Mouse (Mus musculus) hindbrain, embryonic 15.5 days (tissue): ENCODE data around the gene Kctd14. TPM values are rescaled to one million over a fixed set of nuclear protein-coding genes. Genes with fewer than 3 reads are reported as not detected.

Source experiments
- ATAC-seq: fragments of 200-750 bp; cut with Nextera tagmentation; 2 replicates; pipeline ENCODE4 v1.8.0; 2017; ENCODE audit warnings: low read depth, moderate number of reproducible peaks, moderate TSS enrichment; ENCODE audit not compliant: low FRiP score
- H3K27ac ChIP-seq: fragments of 300-500 bp; sonication (generic); replicated peaks from 2 replicates; pipeline ENCODE4 v1.5.1; 2015; ENCODE audit warnings: mild to moderate bottlenecking, inconsistent platforms
- H3K27me3 ChIP-seq: fragments of 300-500 bp; sonication (generic); 2 replicates; pipeline ENCODE4 v1.6.1; 2015; ENCODE audit warnings: control low read depth, inconsistent platforms
- H3K36me3 ChIP-seq: fragments of 300-500 bp; sonication (generic); 2 replicates; pipeline ENCODE4 v1.6.1; 2015; ENCODE audit warnings: control low read depth, inconsistent platforms
- H3K4me1 ChIP-seq: fragments of 300-500 bp; sonication (generic); replicated peaks from 2 replicates; pipeline ENCODE4 v1.6.1; 2015; ENCODE audit warnings: control low read depth, inconsistent platforms
- H3K4me2 ChIP-seq: fragments of 300-500 bp; sonication (generic); 2 replicates; pipeline ENCODE4 v1.6.1; 2015; ENCODE audit warnings: moderate library complexity, mild to moderate bottlenecking, inconsistent platforms
- H3K4me3 ChIP-seq: fragments of 300-500 bp; sonication (generic); 2 replicates; pipeline ENCODE4 v1.5.1; 2015; ENCODE audit warnings: mild to moderate bottlenecking, inconsistent platforms
- H3K9ac ChIP-seq: fragments of 300-500 bp; sonication (generic); 2 replicates; pipeline ENCODE4 v1.6.1; 2015; ENCODE audit warnings: inconsistent platforms
- H3K9me3 ChIP-seq: fragments of 300-500 bp; sonication (generic); 2 replicates; pipeline ENCODE4 v1.6.1; 2016; ENCODE audit warnings: control low read depth, inconsistent platforms
- WGBS: fragments of 180-500 bp; shearing (Covaris S2); methylation state at CpG from one replicate; pipeline ENCODE4 v1.1.7; 2015; 5-methylcytosine and 5-hydroxymethylcytosine counted together
- polyA plus RNA-seq: library from polyadenylated mRNA; unstranded; fragments of >200 nt; fragmentation: Nextera tagmentation; extraction: Ambion mirVana; gene quantifications from 2 replicates; pipeline ENCODE4 v1.2.1, GENCODE M21; 2015

The Kctd14 gene
- polyA plus RNA-seq, 1 experiment from 2014 or later, result 1.5 TPM

GRCm38 (mm10) chr7:97495052-97495451 is 43.9 kb downstream of the Kctd14 start:
- H3K4me2 ChIP-seq, result no peak overlapping the region
- no peak overlapping the region for H3K9ac ChIP-seq
- H3K9me3 ChIP-seq, result no peaks in the 10 kb centered on the region
- H3K4me3 ChIP-seq, result no peak overlapping the region
- no peak for ATAC-seq
- H3K4me1 ChIP-seq, result no peaks in the 10 kb centered on the region
- no peak overlapping the region for H3K27ac ChIP-seq
- peaks cover 37% of the 10 kb centered on the region for H3K36me3 ChIP-seq
- H3K27me3 ChIP-seq, result no peaks in the 10 kb centered on the region

- Histone ChIP-seq H3K9me3 (no peaks in the 10 kb centered on the region), H3K36me3 (peaks cover 26% of the 10 kb centered on the region), H3K27me3 (no peaks in the 10 kb centered on the region), H3K4me1 (no peaks in the 10 kb centered on the region), H3K4me2 (no peak overlapping the region), H3K27ac (no peak overlapping the region), H3K4me3 (no peak overlapping the region), H3K9ac (no peak overlapping the region)
- WGBS, result 70% methylated on average over 5 of the region's 5 CpGs
- peak; percentile 51; the same call in 1 of the 2 replicates for ATAC-seq
Measured at GRCm38 (mm10) chr7:97500555-97501209, 49.6 kb downstream of the Kctd14 start.

Other genes with a start within 250 kb of the Kctd14 start
- 3.6 and 5.2 TPM in 2 replicates for gene Usp35, start 119.3 kb upstream of the Kctd14 start, polyA plus RNA-seq
- gene Kctd21, start 119.0 kb upstream of the Kctd14 start, polyA plus RNA-seq, result 7.3 and 7.7 TPM in 2 replicates
- gene Alg8, start 79.7 kb upstream of the Kctd14 start, polyA plus RNA-seq, result 14.8 and 16.2 TPM in 2 replicates
- 440 and 478 TPM in 2 replicates for gene Ndufc2, start 51.3 kb upstream of the Kctd14 start, polyA plus RNA-seq
- 2.4 and 3.3 TPM in 2 replicates for gene Thrsp, start 33.6 kb upstream of the Kctd14 start, polyA plus RNA-seq
- gene Ints4, start 29.6 kb downstream of the Kctd14 start, polyA plus RNA-seq, result 41.4 and 42.5 TPM in 2 replicates
- 53.0 and 59.2 TPM in 2 replicates for gene Aamdc, start 128.2 kb downstream of the Kctd14 start, polyA plus RNA-seq
- 24.1 and 25.6 TPM in 2 replicates for gene Rsf1, start 128.6 kb downstream of the Kctd14 start, polyA plus RNA-seq
- 174 and 175 TPM in 2 replicates for gene Clns1a, start 245.3 kb downstream of the Kctd14 start, polyA plus RNA-seq